Mouse (Mus musculus) megakaryocyte, embryonic 14.5 days (primary cell): ENCODE measurements around the gene Zfp882. TPM values are rescaled to one million over a fixed set of nuclear protein-coding genes. Genes with fewer than 3 reads are reported as not detected.
"Not testable (repeated sequence)": the region's sequence is repeated elsewhere in the genome, so short reads cannot be mapped to it uniquely, and the experiment has no call there.

ENCODE experiments used
- H3K27me3 ChIP-seq: replicated peaks from 2 replicates; pipeline ENCODE3; 2012; ENCODE audit warnings: inconsistent platforms
- H3K36me3 ChIP-seq: replicated peaks from 2 replicates; pipeline ENCODE3; 2012; ENCODE audit warnings: low read length, inconsistent platforms, mixed read lengths
- H3K4me1 ChIP-seq: 2 replicates; pipeline ENCODE4 v1.6.1; 2012; ENCODE audit warnings: inconsistent platforms
- H3K4me3 ChIP-seq: replicated peaks from 2 replicates; pipeline ENCODE3; 2012; ENCODE audit warnings: moderate library complexity, mild to moderate bottlenecking, inconsistent platforms
- H3K9me3 ChIP-seq: 2 replicates; pipeline ENCODE4 v1.6.1; 2012; ENCODE audit warnings: inconsistent platforms
- FLI1 ChIP-seq: IDR thresholded peaks from 2 replicates; pipeline ENCODE4 v1.6.1; 2012; ENCODE audit warnings: low read length, inconsistent platforms, mixed read lengths
- GATA1 ChIP-seq: IDR thresholded peaks from 3 replicates; pipeline ENCODE4 v1.6.1; 2012; ENCODE audit warnings: mixed read lengths, low read length, inconsistent platforms, borderline replicate concordance
- polyA plus RNA-seq: library from polyadenylated mRNA; stranded (reverse); fragments of >175 nt; gene quantifications from 2 replicates; pipeline ENCODE4 v1.2.3, GENCODE M21; 2012; ENCODE audit warnings: low replicate concordance; ENCODE audit not compliant: insufficient read depth

The Zfp882 gene
- polyA plus RNA-seq = not detected in 2 replicates

GRCm38 (mm10) chr8:71908309-71909261 lies at the start of gene Zfp882, which contains the start of gene Zfp617:
Zfp882 (plus strand) TSS chr8:71908608.
Zfp617 (plus strand) TSS chr8:71908635.
- H3K4me3 ChIP-seq = peak within 1 kb of the TSS; percentile 94
- H3K27me3 ChIP-seq = no peaks in the 10 kb centered on the region

GRCm38 (mm10) chr8:71861551-71861950 lies 46.9 kb upstream of the Zfp882 start:
- not testable (repeated sequence) for H3K4me1 ChIP-seq, H3K27me3 ChIP-seq, H3K36me3 ChIP-seq, H3K4me3 ChIP-seq, H3K9me3 ChIP-seq

More at GRCm38 (mm10) chr8:71908309-71909261, at the start of gene Zfp882, which contains the start of gene Zfp617:
- peaks cover 12% of the 10 kb centered on the region for H3K9me3 ChIP-seq
- TF ChIP-seq GATA1 = no peak
- TF ChIP-seq FLI1 = no peak
- peaks cover 4% of the 10 kb centered on the region for H3K36me3 ChIP-seq
- H3K4me1 ChIP-seq = peaks cover 11% of the 10 kb centered on the region

- not testable (repeated sequence) for H3K27me3 ChIP-seq, H3K4me1 ChIP-seq, H3K9me3 ChIP-seq, H3K4me3 ChIP-seq, H3K36me3 ChIP-seq
These were observed 46.4 kb upstream of the Zfp882 start for GRCm38 (mm10) chr8:71862038-71862437.

- Histone ChIP-seq H3K4me3 (peak within 1 kb of the TSS; percentile 92), H3K4me1 (peaks cover 8% of the 10 kb centered on the region; the same call in 1 of the 2 replicates), H3K36me3 (peaks cover 20% of the 10 kb centered on the region), H3K27me3 (peaks cover 9% of the 10 kb centered on the region), H3K9me3 (peaks cover 36% of the 10 kb centered on the region)
- no peak for TF ChIP-seq FLI1
- no peak for TF ChIP-seq GATA1
These were observed 26.7 kb upstream of the Zfp882 start, which contains the start of gene Zfp709 for GRCm38 (mm10) chr8:71881618-71882274. Zfp709 (plus strand) TSS chr8:71882019.

GRCm38 (mm10) chr8:71900666-71901065 lies 7.7 kb upstream of the Zfp882 start:
- H3K36me3 ChIP-seq, H3K27me3 ChIP-seq, H3K4me1 ChIP-seq, H3K4me3 ChIP-seq: not testable (repeated sequence)
- H3K9me3 ChIP-seq = peaks cover 12% of the 10 kb centered on the region; the same call in 1 of the 2 replicates

GRCm38 (mm10) chr8:71903084-71903483 lies 5.3 kb upstream of the Zfp882 start:
- not testable (repeated sequence) for H3K36me3 ChIP-seq

GRCm38 (mm10) chr8:71906809-71907208 lies 1.6 kb upstream of the Zfp882 start:
- H3K27me3 ChIP-seq = no peaks in the 10 kb centered on the region
- no peaks in the 10 kb centered on the region for H3K36me3 ChIP-seq
- peaks cover 16% of the 10 kb centered on the region for H3K9me3 ChIP-seq
- no peak overlapping the region for H3K4me3 ChIP-seq
- TF ChIP-seq FLI1 (no peak), GATA1 (no peak)
- H3K4me1 ChIP-seq = peaks cover 11% of the 10 kb centered on the region

More at GRCm38 (mm10) chr8:71903084-71903483, 5.3 kb upstream of the Zfp882 start:
- H3K27me3 ChIP-seq, H3K4me1 ChIP-seq, H3K4me3 ChIP-seq: not testable (repeated sequence)
- H3K9me3 ChIP-seq = peaks cover 15% of the 10 kb centered on the region

- Histone ChIP-seq H3K27me3 (no peaks in the 10 kb centered on the region), H3K36me3 (no peaks in the 10 kb centered on the region), H3K9me3 (peaks cover 12% of the 10 kb centered on the region), H3K4me3 (peak overlapping the region; percentile 94), H3K4me1 (peaks cover 11% of the 10 kb centered on the region)
- TF ChIP-seq FLI1 = no peak
- TF ChIP-seq GATA1 = no peak
These were observed 580 bp upstream of the Zfp882 start for GRCm38 (mm10) chr8:71907798-71908257.

- Histone ChIP-seq H3K36me3 (peaks cover 19% of the 10 kb centered on the region), H3K9me3 (peaks cover 12% of the 10 kb centered on the region), H3K4me3 (no peak overlapping the region), H3K27me3 (no peaks in the 10 kb centered on the region), H3K4me1 (peaks cover 13% of the 10 kb centered on the region)
- TF ChIP-seq FLI1 (no peak), GATA1 (no peak)
These were observed 3.9 kb downstream of the Zfp882 start for GRCm38 (mm10) chr8:71912286-71912685.
